Mouse (Mus musculus): Measurements from ENCODE around the gene Nrd1.

DNA sequence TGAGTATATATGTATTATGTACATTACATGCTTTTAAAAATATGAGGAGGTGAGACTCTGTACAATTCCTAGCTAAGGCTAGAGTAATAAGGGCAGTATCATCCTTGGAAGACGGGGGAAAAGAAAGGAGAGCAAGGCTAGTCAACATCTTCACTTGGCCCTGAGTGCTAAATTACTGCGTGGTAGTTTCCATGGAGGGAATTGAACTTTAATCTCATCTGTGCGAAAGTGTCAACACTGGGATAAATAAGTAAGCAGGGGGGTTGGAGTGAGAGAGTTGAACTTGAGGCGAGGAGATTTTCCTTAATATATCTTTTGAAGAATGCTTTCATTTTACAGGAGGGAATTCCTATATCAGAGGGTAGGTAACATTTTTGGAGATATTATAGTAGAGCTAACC is 13.6 kb downstream of the Nrd1 start:
- TF ChIP-seq EP300 (optimal IDR thresholded peaks at IDR 0.05), result no peak
- no peak for TF ChIP-seq CTCF (IDR thresholded peaks at IDR 0.05; ENCODE audit: low read depth)

Measured in stomach, postnatal 0 days (tissue).